Mouse (Mus musculus) liver, embryonic 16.5 days (tissue): ENCODE measurements around the gene Hnrnph1. TPM values are rescaled to one million over a fixed set of nuclear protein-coding genes. Genes with fewer than 3 reads are reported as not detected.

ENCODE experiments used
- ATAC-seq: fragments of 200-750 bp; cut with Nextera tagmentation; 2 replicates; pipeline ENCODE4 v1.8.0; 2017; ENCODE audit warnings: low read depth, mild to moderate bottlenecking, moderate number of reproducible peaks, moderate library complexity
- H3K27ac ChIP-seq: fragments of 300-500 bp; sonication (generic); 2 replicates; pipeline ENCODE4 v1.5.1; 2014; ENCODE audit warnings: mild to moderate bottlenecking, low read length
- H3K27me3 ChIP-seq: fragments of 300-500 bp; sonication (generic); 2 replicates; pipeline ENCODE4 v1.6.1; 2014; ENCODE audit warnings: low read depth, low read length, mixed read lengths; ENCODE audit not compliant: control insufficient read depth, insufficient read depth
- H3K36me3 ChIP-seq: fragments of 300-500 bp; sonication (generic); 2 replicates; pipeline ENCODE4 v1.6.1; 2014; ENCODE audit warnings: mild to moderate bottlenecking; ENCODE audit not compliant: control insufficient read depth, insufficient read depth
- H3K4me1 ChIP-seq: fragments of 300-500 bp; sonication (generic); 2 replicates; pipeline ENCODE4 v1.6.1; 2014; ENCODE audit warnings: low read depth, low read length, mixed read lengths; ENCODE audit not compliant: control insufficient read depth
- H3K4me2 ChIP-seq: fragments of 300-500 bp; sonication (generic); 2 replicates; pipeline ENCODE4 v1.6.1; 2014; ENCODE audit warnings: low read depth, low read length, mixed read lengths
- H3K4me3 ChIP-seq: fragments of 300-500 bp; sonication (generic); 2 replicates; pipeline ENCODE4 v1.5.1; 2014; ENCODE audit warnings: low read depth, mild to moderate bottlenecking, low read length
- H3K9ac ChIP-seq: fragments of 300-500 bp; sonication (generic); 2 replicates; pipeline ENCODE4 v1.6.1; 2014; ENCODE audit warnings: low read depth, low read length
- H3K9me3 ChIP-seq: fragments of 300-500 bp; sonication (generic); replicated peaks from 2 replicates; pipeline ENCODE4 v1.6.1; 2016; ENCODE audit warnings: low read length; ENCODE audit not compliant: control insufficient read depth
- WGBS: fragments of 180-500 bp; shearing (Covaris S2); extraction: QIAGEN DNeasy Blood & Tissue Kit; methylation state at CpG from one replicate; pipeline ENCODE4 v1.1.7; 2014; ENCODE audit not compliant: insufficient replicate concordance; 5-methylcytosine and 5-hydroxymethylcytosine counted together
- polyA plus RNA-seq: library from polyadenylated mRNA; unstranded; fragments of >200 nt; fragmentation: Nextera tagmentation; extraction: Ambion mirVana; gene quantifications from 2 replicates; pipeline ENCODE4 v1.2.1, GENCODE M21; 2015

The Hnrnph1 gene
- polyA plus RNA-seq, 1 experiment from 2014 or later, result 93.6 TPM

DNA sequence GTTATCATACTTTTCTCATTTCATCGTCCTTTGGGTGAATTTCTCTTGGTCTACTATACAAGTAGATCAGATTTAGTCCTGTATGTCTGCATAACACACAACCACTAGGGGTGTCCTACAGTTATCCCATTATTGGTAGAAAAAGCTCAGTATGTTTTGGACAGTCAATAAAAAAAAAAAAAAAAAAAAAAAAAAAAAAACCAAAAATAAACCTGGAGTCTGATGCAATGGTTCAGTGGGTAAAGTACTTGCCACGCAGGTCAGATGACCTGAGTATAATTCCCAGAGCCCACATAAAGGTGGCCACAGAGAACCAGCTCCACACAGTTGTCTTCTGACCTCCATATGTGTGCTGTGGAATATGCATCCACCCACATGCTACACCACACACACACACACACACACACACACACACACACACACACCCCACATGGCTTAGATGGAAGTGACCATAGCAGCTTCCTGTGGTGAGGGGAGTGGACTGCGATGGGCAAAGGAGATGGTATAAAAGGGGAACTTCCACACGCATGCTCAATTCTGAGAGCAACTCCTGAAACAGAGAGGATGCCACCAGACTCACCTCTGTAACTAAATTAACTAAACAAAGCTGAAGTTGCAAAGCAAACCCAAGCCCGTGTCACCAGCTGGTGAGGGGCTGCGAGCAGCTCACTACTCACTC, 38.9 kb downstream of the Hnrnph1 start:
- peak; percentile 7; the same call in 1 of the 2 replicates for ATAC-seq
- Histone ChIP-seq H3K4me3 (no peak overlapping the region), H3K4me2 (no peak overlapping the region), H3K27ac (no peak overlapping the region), H3K9ac (no peak overlapping the region), H3K9me3 (no peaks in the 10 kb centered on the region), H3K36me3 (no peaks in the 10 kb centered on the region; the same call in 1 of the 2 replicates), H3K4me1 (no peaks in the 10 kb centered on the region), H3K27me3 (no peaks in the 10 kb centered on the region)
- 50% methylated on average over 6 of the region's 6 CpGs for WGBS

DNA sequence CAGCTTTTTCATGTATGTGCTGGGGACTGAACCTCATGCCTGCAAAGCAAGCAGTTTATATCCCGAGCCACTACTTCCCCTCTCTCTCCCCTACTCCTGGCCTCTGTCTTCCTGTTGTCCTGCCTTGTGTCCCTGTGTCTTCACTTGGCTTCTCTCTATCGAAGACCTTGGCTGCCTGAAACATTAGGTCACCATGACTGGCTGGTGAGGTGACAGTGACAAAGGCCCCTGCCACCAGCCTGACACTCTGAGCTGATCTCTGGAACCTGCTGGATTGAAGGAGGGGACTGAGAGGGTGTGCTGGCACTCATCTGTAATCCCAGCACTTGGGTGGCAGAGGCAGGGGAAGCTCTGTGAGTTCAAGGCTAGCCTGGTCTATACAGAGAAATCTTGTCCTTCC, 41.1 kb downstream of the Hnrnph1 start:
- H3K9ac ChIP-seq, result no peak overlapping the region
- no peaks in the 10 kb centered on the region for H3K9me3 ChIP-seq
- H3K4me2 ChIP-seq, result no peak overlapping the region
- no peak for ATAC-seq
- no peak overlapping the region for H3K27ac ChIP-seq
- H3K36me3 ChIP-seq, result no peaks in the 10 kb centered on the region; the same call in 1 of the 2 replicates
- no peaks in the 10 kb centered on the region for H3K27me3 ChIP-seq
- peaks cover 5% of the 10 kb centered on the region for H3K4me1 ChIP-seq
- WGBS, result 40% methylated on average over 2 of the region's 2 CpGs
- no peak overlapping the region for H3K4me3 ChIP-seq

DNA sequence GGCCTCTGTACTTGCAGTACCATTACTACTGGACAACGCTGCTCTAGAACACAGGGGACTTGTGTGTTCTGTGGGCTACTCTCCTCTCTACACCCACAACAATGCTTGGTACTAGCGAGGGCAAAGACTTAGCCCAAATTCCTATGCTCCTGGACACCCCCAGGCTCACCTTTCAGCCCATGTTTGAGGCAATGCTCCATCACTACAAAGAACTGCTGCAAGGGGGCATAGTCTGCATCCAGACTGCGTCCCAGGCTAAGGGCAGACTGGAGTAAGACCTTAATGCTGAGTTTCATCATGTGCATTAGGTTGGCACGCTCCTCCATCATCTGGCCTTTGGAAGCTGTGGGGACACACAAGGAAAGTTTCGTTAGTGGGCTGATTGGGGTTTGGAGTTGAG, 44.7 kb downstream of the Hnrnph1 start:
- Histone ChIP-seq H3K36me3 (no peaks in the 10 kb centered on the region; the same call in 1 of the 2 replicates), H3K4me3 (peak overlapping the region; percentile 43), H3K4me2 (peak overlapping the region; percentile 67), H3K27ac (no peak overlapping the region), H3K9ac (no peak overlapping the region), H3K27me3 (no peaks in the 10 kb centered on the region), H3K4me1 (peaks cover 5% of the 10 kb centered on the region), H3K9me3 (no peaks in the 10 kb centered on the region)
- no peak for ATAC-seq
- 55% methylated on average over 5 of the region's 5 CpGs for WGBS

DNA sequence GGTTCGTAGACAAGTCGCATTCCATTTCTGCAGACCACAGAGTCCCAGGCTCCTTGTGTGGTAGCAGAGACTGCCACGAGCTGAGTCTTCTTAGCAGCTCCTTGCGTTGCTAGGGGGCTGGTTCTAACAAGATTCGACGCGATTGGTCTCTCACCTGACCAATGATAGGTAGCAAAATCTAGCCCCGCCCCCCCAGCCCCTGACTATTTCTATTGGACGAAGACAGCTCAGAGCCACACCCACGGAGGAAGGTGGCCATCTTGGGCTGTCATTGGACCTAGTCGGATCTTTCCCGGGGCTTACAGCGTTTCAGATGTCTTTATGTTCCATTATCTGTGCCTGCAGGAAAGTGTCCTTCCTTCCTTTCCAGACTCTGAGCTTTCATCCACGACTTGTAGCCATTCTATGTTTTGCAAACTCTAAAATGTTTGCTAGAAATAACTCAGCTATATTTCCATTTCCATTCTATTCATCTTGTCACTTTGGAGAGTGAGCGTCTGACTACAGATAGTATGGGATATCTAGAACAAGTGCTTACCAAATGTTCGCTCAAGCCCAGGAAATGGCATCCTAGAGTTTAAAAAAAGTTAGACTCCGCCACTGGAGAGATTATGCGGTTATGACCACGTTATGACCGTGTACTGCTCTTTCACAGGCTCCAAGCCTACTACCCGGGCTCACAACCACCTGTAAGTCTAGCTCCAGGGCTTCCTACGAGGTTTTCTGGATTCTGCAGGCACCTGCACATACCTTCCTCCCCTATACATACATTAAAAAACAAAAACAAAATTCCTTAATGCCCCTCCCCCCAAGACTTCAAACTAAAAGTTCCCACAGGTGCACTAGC, 45.4 kb downstream of the Hnrnph1 start:
- peak overlapping the region; percentile 43 for H3K4me3 ChIP-seq
- H3K9ac ChIP-seq, result no peak overlapping the region
- WGBS, result 20% methylated on average over 22 of the region's 22 CpGs
- peak; percentile 95 for ATAC-seq
- peaks cover 5% of the 10 kb centered on the region for H3K4me1 ChIP-seq
- no peaks in the 10 kb centered on the region; the same call in 1 of the 2 replicates for H3K36me3 ChIP-seq
- H3K4me2 ChIP-seq, result peak overlapping the region; percentile 67
- H3K9me3 ChIP-seq, result no peaks in the 10 kb centered on the region
- H3K27ac ChIP-seq, result no peak overlapping the region
- no peaks in the 10 kb centered on the region for H3K27me3 ChIP-seq

DNA sequence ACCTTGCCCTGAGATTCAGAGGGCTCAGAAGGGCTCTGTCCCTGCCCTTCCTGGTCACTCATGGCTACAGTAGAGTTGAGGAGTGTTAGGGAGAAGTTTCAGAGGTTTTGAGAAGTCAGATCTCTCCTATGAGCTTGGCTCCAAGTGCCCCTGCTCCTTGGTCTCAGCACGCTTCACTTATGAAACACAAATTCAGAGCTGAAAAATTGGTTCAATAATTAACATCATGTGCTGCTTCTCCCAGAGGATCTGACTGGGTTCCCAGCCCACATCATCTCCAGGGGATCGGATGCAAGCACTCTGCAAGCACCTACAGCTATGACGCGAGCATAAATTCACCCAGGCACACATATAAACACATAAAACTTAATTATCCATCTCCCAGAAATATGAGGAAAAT, 49.3 kb downstream of the Hnrnph1 start:
- Histone ChIP-seq H3K9ac (no peak overlapping the region), H3K36me3 (no peaks in the 10 kb centered on the region), H3K27ac (no peak overlapping the region), H3K27me3 (no peaks in the 10 kb centered on the region), H3K9me3 (no peaks in the 10 kb centered on the region), H3K4me2 (no peak overlapping the region), H3K4me3 (no peak overlapping the region), H3K4me1 (peaks cover 11% of the 10 kb centered on the region)
- no peak for ATAC-seq
- WGBS, result 75% methylated on average over 4 of the region's 4 CpGs

DNA sequence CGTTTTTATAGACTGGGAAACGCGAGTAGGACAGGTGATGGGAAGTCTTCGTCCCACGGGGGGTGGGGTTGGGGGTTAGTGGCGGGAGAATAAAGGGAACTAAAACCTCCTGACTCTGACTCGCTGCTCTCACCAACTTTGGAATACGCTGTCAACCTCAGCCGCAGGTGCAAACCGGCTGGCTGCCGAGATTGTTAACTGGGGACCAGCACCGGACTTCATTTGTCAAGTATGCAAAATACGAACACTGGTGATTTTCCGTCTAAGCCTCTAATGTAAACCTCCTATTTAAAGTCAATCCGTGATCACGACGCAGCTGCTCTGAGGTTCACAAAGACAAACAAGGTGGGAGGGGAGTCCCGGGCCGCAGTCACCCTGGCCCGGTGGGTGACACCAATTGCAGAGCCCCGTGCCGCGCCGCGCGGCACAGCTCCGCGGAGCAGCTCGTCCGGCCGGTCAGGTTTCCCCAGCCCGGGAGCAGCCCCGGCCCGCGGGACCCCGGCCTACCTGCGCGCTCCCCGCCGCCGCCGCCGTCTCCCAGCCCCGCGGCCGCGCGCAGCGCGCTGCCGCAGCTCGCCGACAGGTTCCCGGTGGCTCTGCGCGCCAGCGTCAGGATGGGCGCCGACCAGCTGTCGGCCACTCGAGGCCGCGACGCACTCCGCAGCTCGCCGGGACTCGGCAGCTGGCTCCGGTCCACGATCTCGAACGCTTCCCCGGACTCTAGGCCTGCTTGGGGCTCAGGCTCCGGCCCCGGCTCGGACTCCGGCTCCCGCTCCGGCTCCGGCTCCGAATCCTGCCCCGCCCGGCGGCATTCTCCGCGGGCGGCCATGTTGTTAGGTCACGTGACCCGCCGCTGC, 53.7 kb downstream of the Hnrnph1 start, which contains the start of gene Rufy1:
TSS of gene Rufy1 (minus strand) at position 849 of the 857 bp plus-strand sequence.
- under 1% methylated on average over 65 of the region's 90 CpGs for WGBS
- H3K4me2 ChIP-seq, result peak within 1 kb of the TSS; percentile 93
- no peaks in the 10 kb centered on the region for H3K27me3 ChIP-seq
- peak; percentile 87 for ATAC-seq
- H3K9me3 ChIP-seq, result no peaks in the 10 kb centered on the region
- H3K27ac ChIP-seq, result peak within 1 kb of the TSS; percentile 82
- peak within 1 kb of the TSS; percentile 92 for H3K9ac ChIP-seq
- H3K4me3 ChIP-seq, result peak within 1 kb of the TSS; percentile 88
- peaks cover 14% of the 10 kb centered on the region for H3K4me1 ChIP-seq
- H3K36me3 ChIP-seq, result no peaks in the 10 kb centered on the region

DNA sequence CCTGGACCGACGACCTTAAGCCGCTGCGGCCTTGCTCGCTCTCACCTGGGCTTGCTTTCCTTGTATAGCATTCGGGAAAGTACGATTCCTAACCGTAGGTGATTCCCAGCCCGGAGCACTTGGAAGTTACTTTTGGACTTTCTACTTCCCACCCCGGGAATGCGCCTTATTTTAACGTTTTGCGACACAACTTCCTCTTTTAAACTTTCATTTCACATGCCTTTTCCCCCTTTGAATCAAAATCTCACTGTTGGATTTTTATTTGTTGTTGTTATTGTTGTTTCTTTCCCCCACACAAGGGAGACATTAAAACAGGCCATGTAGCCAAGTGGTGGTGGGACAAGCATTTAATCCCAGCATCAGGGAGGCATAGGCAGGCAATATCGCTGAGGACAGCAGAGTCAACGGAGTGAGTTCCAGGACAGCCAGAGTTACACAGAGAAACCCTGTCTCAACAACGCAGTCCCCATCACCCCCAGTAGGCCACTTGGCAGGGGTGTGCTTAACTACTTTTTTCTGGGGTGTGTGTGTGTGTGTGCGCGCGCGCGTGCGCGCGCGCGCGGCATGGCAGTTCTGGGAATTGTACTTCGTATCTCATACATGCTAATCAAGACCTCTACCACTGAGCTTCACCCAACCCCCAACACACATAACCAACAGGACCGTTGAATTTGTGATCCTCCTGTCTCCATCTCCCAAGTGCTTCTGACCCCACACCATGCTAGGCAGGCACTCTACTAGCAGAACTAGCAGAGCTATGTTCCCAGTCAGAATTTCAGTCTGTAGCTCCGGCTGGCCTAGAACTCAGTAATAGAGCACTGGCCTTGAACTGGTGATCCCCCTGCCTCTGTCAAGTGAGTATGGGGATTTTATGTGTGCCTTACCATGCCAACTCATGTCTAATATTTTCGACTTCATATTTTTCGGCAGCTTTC, 54.6 kb downstream of the Hnrnph1 start:
- Histone ChIP-seq H3K4me1 (peaks cover 14% of the 10 kb centered on the region), H3K4me3 (peak overlapping the region; percentile 88), H3K36me3 (no peaks in the 10 kb centered on the region), H3K9me3 (no peaks in the 10 kb centered on the region), H3K9ac (peak overlapping the region; percentile 92), H3K27ac (peak overlapping the region; percentile 82), H3K27me3 (no peaks in the 10 kb centered on the region), H3K4me2 (peak overlapping the region; percentile 93)
- 23% methylated on average over 32 of the region's 32 CpGs for WGBS
- peak; percentile 28 for ATAC-seq

DNA sequence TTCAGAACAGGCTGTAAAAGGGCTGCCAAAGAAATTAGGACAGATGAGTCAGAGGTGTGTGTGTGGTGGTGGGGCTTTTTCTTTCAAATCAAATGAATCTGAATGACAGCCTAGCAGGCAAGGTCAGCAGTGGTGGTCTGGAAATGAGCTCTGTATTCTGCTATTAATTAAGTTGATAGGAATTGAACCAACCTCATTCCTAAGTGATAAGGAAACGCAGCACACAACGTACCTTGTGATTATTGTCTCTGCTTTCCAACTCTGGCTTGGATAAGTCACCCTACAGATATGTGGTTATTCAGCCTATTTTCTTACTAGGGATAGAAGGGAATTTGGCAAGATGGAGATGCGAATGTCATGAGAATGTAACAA, 55.3 kb downstream of the Hnrnph1 start:
- Histone ChIP-seq H3K4me2 (peak overlapping the region; percentile 93; the same call in 1 of the 2 replicates), H3K36me3 (no peaks in the 10 kb centered on the region), H3K9ac (no peak overlapping the region; the same call in 1 of the 2 replicates), H3K27ac (no peak overlapping the region), H3K9me3 (no peaks in the 10 kb centered on the region), H3K4me3 (no peak overlapping the region; the same call in 1 of the 2 replicates), H3K4me1 (peaks cover 14% of the 10 kb centered on the region), H3K27me3 (no peaks in the 10 kb centered on the region)
- WGBS, result 57% methylated on average over 3 of the region's 3 CpGs
- no peak for ATAC-seq
